Mouse (Mus musculus) WW6 (cell line): Measurements from ENCODE around the gene Tinag.
"Not testable (repeated sequence)": the region's sequence is repeated elsewhere in the genome, so short reads cannot be mapped to it uniquely, and the experiment has no call there.

Experiments
- DNase-seq: peaks from one replicate; pipeline ENCODE4 v3.0.0-alpha.2; 2013; ENCODE audit warnings: low read depth, low spot score

Tinag gene

GRCm38 (mm10) chr9:77045585-77045984 lies at the start of gene Tinag:
Gene Tinag, minus strand, starts transcription at chr9:77045794.
- DNase-seq: no peak

- not testable (repeated sequence) for DNase-seq
Measured at GRCm38 (mm10) chr9:77083221-77083620, 37.6 kb upstream of the Tinag start.

GRCm38 (mm10) chr9:77071676-77072075 lies 26.1 kb upstream of the Tinag start:
- DNase-seq: no peak

- DNase-seq: no peak
Measured at GRCm38 (mm10) chr9:77056611-77057010, 11.0 kb upstream of the Tinag start.

GRCm38 (mm10) chr9:77054426-77055193 lies 9.0 kb upstream of the Tinag start:
- DNase-seq: no peak

GRCm38 (mm10) chr9:77051406-77051805 lies 5.8 kb upstream of the Tinag start:
- no peak for DNase-seq

GRCm38 (mm10) chr9:77049669-77050068 lies 4.1 kb upstream of the Tinag start:
- no peak for DNase-seq

- DNase-seq: no peak
Measured at GRCm38 (mm10) chr9:77046067-77046715, 597 bp upstream of the Tinag start.

- no peak for DNase-seq
Measured at GRCm38 (mm10) chr9:77035361-77035760, 10.2 kb downstream of the Tinag start.

GRCm38 (mm10) chr9:77032430-77033154 lies 13.0 kb downstream of the Tinag start:
- no peak for DNase-seq

- no peak for DNase-seq
Measured at GRCm38 (mm10) chr9:77025271-77025670, 20.3 kb downstream of the Tinag start.

- DNase-seq: no peak
Measured at GRCm38 (mm10) chr9:77018935-77019334, 26.7 kb downstream of the Tinag start.

- DNase-seq: no peak
Measured at GRCm38 (mm10) chr9:76996021-76996420, 49.6 kb downstream of the Tinag start.

- no peak for DNase-seq
Measured at GRCm38 (mm10) chr9:76989946-76990345, 55.6 kb downstream of the Tinag start.

GRCm38 (mm10) chr9:76934813-76935212 lies 110.8 kb downstream of the Tinag start:
- DNase-seq: no peak

GRCm38 (mm10) chr9:76915093-76915661 lies 130.4 kb downstream of the Tinag start:
- no peak for DNase-seq
